Mouse (Mus musculus) CD4-positive, CD25-positive, alpha-beta regulatory T cell, adult 4 months (primary cell): Measurements from ENCODE around the gene Lingo3. TPM values are rescaled to one million over a fixed set of nuclear protein-coding genes. Genes with fewer than 3 reads are reported as not detected.
"Not testable (repeated sequence)": the region's sequence is repeated elsewhere in the genome, so short reads cannot be mapped to it uniquely, and the experiment has no call there.

Experiments used
- ATAC-seq: one replicate; pipeline ENCODE4 v1.8.0; 2017
- polyA plus RNA-seq, 2 experiments: library from polyadenylated mRNA; unstranded; fragments of 100-300 nt; shearing (Covaris generic); gene quantifications; one replicate each; pipeline ENCODE4 v1.2.1; 2017

Gene Lingo3
- polyA plus RNA-seq, 2 experiments from 2014 or later: not detected

GRCm38 (mm10) chr10:80843087-80843930, 530 bp downstream of the Lingo3 start:
- no peak for ATAC-seq

- no peak for ATAC-seq
Measured at GRCm38 (mm10) chr10:80842334-80842733, 1.5 kb downstream of the Lingo3 start.

GRCm38 (mm10) chr10:80841685-80842084, 2.2 kb downstream of the Lingo3 start:
- no peak for ATAC-seq

GRCm38 (mm10) chr10:80839848-80840247, 4.0 kb downstream of the Lingo3 start:
- ATAC-seq: no peak

DNA sequence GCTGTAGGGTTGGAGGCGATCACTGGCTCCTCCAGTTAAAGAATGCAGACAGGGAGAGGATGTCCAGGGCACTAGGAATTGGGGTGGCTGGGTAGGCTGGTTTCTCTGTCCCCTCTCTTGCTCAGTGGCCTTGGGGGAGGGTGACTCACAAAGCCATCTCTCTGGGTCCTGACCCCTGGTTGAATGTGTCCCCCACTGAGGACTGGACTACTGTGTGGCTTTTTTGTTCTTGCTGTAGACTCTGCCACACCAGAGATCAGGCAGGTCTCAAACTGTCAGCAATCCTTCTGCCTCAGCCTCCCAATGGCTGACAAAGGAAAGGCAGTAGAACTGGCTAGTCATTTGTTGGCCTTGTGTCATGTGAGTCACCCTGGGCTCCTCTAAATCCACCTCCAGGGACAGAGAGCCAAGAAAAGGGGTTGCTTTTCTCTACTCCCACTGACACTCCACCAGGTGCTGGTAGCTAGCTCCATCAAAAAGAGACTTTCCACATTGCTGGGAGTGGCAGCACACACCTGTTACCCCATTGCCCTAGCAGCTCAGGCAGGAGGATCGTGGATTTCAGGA, 5.4 kb downstream of the Lingo3 start:
- ATAC-seq: no peak

DNA sequence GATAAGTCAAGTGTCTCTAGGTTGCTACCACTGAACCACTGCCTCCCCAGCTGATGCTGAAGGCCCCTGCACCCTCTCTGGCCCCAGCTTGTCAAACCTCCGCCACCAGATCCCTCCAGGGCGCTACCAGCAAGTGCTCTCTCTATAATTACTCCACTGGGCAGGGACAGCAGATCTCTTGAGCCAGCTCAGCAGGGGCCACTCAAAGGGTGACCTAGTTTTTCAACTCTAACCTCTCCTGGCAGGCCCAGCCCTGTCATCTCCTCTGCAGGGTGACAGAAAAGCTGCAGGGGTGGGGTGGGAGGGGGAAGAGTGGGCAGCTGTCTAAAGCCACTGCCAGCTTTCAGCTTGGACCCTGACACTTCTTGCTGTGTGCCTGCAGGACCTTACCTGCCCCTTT, 6.0 kb downstream of the Lingo3 start:
- no peak for ATAC-seq

DNA sequence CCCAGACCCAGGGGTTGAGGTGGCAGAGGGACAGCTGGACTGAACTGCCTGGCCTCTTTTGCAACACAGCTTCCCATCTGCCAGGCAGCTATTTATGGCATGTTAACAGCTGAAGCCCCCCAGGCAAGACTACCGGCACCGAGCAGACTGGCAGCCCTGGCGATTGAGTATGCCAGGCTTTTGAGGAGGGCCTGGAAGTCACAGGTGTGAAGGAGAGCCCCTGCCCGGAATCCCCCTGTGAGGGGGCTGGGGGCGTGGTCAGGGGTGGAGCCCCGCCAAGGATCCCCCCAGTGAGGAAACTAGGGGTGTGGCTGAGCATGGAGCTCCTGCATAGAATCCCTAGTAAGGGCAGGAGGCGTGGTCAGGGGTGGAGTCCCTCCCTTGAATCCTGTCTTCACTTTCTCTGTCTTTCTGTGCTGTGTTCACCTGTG, 6.9 kb downstream of the Lingo3 start:
- ATAC-seq: no peak

- no peak for ATAC-seq
Measured at GRCm38 (mm10) chr10:80835617-80836016, 8.2 kb downstream of the Lingo3 start.

DNA sequence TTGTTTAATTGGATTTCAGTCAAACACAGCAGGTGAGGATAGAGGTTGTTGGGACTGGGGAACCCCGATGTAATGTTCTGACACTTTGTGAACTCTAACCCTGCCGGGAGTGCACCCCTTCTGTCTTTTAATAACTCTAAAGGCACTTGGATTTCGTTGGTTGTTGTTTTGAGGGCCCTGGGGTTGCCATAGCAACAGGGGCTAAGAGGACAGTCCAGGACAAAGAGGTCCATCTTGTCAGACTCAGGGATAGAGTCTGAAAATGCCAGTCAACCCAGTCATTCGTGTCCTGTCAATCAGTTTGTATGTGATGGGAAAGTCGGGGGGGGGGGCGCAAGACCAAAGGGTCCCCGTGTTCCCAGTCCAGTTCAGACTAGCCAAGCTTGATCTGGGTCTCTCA, 11.0 kb downstream of the Lingo3 start:
- no peak for ATAC-seq

DNA sequence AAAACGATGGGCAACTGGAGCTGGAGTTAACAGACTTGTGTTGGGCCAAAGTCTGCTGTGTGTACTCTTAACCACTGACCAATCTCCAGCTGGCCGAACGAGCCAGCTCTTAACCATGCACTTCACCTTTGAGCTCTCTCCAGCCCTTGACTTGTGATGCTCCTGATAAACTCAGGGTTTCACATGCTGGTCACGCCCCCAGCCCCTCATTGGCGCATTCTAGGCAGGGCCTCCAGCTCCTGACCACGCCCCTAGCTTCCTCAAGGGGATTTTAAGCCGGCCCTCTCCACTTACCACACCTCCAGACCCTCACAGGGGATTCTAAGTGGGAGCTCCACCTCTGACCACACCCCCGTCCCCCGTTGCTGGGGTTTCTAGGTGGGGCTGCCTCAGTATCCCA, 12.7 kb downstream of the Lingo3 start:
- ATAC-seq: no peak

- no peak for ATAC-seq
Measured at GRCm38 (mm10) chr10:80829359-80830278, 14.2 kb downstream of the Lingo3 start.

- not testable (repeated sequence) for ATAC-seq
Measured at GRCm38 (mm10) chr10:80828587-80828986, 15.3 kb downstream of the Lingo3 start.

GRCm38 (mm10) chr10:80827870-80828420, 15.9 kb downstream of the Lingo3 start:
- ATAC-seq: no peak

DNA sequence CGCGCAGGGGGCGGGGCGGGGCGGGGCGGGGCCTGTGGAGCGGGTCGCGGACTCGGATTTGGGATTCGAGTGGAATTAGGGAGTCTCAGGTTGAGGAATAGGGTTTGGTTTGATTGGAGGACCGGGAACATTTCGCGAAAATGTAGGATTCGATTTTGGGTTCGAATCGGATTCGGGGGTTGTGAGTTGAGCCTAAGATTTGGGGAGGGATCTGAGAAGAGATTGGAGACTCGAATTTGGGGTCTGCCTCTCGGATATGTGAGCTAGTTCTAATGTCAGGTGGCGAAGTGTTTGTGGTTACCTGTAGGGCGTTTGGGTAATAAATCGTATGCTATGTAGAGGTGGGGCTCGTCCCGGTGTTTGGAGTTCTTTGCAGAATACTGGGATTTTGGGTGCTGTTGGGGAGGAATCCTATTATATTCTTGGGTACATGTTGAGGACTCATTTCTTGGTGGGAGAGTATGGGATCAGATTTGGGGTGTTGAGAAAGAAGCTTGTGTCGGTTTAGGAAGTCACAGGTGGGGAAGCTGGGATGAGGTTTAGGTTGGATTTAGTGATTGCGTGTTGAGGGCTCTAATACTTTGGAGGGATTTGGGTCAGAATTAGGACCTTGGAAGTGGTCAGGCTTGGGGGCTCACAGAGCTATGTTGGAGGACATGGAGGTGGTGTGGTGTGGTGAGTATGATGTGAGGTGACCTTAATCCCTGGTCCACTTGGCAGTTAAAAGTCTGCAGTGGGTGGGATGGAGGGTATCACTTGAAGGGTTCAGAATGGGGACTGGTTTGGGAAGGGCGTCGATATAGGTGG, 16.6 kb downstream of the Lingo3 start:
- no peak for ATAC-seq

DNA sequence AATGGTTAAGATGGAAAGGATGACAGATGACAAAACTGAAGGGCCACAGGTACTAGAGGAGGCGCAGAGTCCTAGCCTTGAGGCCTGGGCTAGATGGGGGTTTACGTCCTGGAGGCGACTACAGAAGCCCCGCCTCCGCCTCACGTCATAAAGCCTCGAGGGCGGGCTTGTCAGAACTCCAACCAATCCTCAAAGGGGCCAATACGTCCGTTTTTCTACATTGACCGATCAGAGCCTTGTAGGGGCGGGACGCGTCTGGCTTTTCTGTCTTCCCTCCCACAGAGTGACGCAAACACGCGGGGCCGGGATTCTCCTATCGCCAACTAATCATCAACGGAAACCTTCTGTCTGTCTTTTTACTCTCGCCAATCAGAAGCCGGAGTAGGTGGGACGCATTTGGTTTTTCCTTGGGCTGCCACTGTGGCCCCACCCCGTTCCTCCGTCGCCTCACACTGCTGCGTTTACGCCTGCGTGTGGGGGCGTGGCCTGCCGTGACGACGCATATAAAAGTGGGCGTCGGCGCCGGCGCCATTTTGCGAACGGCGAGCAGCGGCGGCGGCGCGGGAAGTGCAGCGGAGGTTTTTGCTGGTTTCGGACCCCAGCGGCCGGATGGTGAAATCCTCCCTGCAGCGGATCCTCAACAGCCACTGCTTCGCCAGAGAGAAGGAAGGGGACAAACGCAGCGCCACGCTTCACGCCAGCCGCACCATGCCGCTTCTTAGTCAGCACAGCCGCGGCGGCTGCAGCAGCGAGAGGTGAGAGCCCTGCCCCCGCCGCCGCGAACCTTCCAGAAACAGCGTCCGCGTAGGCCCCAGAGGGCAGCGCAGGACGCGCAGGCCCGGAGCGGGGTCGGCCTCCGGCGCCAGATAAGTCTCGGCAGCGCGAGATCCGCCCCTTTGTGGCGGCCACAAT, 17.4 kb downstream of the Lingo3 start, which contains the start of gene Oaz1:
Gene Oaz1, plus strand, starts transcription at position 506 of the 912 bp plus-strand sequence.
- ATAC-seq: peak; percentile 89

DNA sequence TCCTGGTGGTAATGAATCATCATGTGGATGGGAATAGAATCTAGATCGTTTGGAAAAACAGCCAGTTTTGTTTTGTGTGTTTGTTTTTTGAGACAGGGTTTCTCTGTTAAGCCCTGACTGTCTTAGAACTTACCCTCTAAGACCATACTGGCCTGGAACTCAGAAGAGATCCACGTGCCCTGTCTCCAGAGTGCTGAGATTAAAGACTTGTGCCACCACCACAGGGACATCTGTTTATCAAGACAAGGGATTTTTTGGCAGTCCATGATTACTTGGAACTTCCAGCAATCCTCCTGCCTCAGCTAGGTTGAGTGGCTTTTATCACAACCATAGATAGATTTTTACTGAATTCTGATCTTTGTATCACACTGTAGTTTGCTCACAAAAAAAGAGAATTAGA, 19.0 kb downstream of the Lingo3 start:
- ATAC-seq: no peak

- no peak for ATAC-seq
Measured at GRCm38 (mm10) chr10:80823847-80824643, 19.8 kb downstream of the Lingo3 start.

GRCm38 (mm10) chr10:80823316-80823715, 20.5 kb downstream of the Lingo3 start:
- no peak for ATAC-seq

DNA sequence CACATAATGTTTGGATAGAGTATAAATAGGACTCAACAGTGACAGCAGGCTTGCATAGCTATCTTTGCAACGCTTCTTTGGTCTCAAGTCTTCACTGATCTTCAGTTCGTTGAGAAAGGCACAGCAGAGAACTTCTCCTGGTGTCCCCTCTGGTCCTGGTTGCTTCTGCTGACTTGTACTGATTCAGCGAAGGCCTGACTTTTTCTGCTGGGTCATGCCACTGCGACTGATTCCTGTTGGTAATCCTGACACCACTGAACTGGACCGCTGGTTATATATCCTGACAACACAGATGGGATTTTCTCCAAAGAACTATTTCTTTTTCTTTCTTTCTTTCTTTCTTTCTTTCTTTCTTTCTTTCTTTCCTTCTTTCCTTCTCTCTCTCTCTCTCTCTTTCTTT, 21.3 kb downstream of the Lingo3 start:
- ATAC-seq: no peak

- ATAC-seq: no peak
Measured at GRCm38 (mm10) chr10:80821991-80822390, 21.8 kb downstream of the Lingo3 start.
